Mouse (Mus musculus): ENCODE data around the gene Cir1.

Cir1 gene

DNA sequence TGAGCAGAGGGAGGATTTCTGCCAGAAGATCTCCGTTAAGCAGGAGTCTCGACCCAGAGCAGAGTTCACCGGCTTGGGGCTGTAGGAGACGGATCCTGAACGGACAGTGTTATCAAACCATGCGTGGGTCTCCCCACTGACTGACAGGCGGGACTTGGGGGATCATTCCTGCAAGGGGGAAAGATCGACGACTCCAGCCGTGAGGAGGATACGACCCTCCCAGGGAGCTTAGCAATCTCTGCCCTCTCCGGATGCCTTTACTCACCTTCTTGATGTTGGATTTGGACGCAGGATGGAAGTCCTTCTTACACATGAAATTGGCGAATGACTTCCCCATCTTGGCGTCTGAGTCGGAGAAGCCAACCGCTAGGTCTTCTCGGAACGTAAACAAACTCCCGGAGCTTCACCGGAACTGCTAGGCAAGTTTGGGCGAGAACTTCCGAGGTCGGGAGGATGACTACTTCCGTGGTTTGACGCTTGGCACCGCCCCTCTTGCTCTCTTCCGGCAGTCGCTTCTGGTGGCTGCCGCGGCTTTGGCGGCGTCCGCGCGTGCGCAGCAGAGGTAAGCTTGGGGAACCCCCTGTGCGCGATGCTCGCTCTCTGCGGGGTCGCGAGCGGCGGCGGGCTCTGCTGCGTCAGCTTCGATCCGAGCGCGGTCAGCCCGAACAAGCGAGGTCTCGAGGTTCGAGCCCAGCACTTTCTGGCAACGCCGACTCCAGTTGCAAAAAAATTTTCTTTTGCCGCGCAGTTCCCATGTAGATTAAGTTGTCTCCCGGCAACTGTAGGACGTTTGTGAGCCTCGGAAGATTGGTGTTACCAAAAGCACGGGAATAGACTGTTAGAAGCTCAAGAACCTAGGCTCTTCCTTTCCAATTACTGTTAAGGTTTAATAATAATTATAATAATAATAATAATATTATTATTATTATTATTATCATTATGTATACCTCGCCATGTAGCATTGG is at the start of gene Cir1, which contains the start of gene Scrn3:
Gene Cir1, minus strand, starts transcription at position 550 of the 965 bp plus-strand sequence.
Gene Scrn3, plus strand, starts transcription at position 450 of the 965 bp plus-strand sequence.
- DNase-seq (ENCODE audit: low spot score in 2 of 2) = peak; percentile 92

DNA sequence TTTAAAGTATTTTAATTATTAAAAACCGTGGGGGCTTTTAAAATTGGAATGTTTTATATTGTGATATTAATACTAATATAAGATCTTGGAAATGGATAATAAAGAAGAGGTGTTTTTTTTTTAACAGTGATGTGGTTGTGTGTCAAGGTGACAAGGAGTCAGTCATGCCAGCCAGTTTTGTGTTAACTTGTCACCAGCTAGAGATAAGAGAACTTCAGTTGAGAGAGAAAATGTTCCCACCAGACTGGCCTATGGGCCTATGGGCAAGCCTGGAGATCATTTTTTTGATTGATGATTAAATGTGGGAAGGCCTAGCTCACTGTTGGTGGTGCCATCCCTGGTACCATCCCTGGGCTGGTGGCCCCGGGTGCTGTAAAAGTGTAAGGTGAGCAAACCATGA is 48.0 kb upstream of the Cir1 start:
- DNase-seq (ENCODE audit: low spot score in 2 of 2) = no peak

DNA sequence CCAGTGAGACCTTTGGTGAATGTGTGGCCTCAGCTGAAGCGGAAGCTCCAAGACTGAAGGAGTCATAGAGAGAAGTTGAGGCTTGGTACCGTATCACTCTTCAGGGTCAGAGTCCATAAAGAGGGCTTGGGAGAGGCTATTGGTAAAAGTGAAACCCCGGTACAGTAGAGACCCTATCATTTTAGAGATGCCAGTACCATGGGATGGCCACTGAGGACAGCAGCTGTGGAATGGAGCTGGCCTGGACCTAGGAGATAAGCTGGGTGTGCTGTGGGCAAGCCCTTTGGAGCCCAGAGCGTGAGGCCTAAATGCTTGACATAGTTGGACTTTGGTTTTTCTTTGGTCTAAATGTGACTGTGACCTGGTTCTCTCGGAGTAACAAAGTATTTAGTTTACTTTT is 47.4 kb upstream of the Cir1 start:
- no peak for DNase-seq (ENCODE audit: low spot score in 2 of 2)

DNA sequence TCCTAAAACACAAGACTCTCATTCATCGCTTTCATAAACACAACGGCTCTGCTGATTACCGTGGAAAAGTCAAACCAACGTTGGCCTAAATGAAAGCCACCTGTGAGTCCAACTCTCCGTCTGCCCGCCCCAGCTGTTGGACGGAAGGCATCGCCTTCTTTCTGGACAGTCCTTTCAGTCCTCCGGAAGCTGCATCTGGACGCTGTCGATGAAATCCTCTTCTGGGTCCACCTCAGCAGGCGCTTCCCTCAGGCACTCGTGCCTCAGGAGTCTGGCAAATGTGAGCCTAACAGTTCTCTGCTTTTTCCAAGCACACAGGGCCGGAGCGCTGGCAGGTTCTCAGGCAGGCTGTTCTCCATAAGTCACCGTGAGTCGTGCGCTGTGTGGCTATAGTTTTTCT is 44.5 kb upstream of the Cir1 start:
- no peak for DNase-seq (ENCODE audit: low spot score in 2 of 2)

DNA sequence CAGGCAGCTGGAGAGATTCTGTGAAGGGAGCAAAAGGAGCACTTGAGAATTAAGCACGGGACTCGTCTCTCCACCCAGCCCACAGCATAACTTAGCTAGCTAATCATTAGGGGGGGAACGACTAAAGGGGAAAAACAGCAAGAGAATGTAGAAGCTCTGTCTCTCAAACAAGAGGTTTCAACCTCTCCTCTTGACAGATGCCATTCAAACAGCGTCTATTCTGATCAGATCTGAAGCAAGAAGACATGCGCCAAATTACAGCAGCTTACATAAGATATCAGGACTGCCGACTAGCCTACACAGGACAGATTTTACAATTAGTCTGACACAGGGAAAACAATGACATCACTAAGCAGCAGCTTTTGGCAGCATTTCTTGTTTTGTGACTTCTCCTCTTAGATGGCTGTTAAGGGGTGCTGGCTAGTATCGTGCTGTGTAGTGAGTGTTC is 39.5 kb upstream of the Cir1 start:
- DNase-seq (ENCODE audit: low spot score in 2 of 2) = no peak

DNA sequence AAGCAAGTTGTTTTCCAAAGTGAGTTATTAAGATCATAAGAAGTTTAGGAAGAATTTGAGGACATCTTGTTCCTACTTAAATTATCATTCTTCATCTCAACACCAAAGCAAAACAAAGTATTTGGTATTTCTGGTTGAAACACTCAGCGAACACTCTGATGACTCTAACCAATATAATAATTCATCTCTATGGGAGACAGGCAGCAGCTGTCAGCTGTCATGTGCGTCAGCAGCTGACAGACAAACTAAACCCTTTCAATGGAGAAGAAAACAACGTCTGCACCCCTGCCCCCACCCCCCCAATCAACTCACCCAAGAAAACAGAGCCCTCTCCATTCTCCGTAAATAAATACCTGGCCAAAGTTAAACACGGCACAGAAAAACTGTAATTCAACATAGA is 39.0 kb upstream of the Cir1 start:
- DNase-seq (ENCODE audit: low spot score in 2 of 2) = no peak

DNA sequence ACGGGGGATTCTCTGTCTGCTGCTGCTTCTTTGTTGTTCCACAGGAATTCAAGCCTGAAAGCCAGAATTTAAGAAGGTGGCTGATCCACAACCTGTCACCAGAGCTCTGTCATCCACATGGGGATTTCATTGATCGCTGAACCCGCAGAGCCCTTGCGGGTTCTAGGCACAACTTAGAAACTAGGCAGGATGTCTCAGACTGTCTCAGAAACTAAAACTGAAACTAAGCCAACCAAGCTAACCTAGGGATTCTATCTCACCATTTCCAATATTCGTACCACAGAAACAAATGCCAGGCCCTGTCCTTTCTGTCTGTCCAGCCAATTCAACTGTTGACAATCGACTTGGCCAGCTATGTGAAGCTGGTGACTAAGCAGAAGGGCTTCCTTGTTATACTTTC is 35.7 kb upstream of the Cir1 start:
- DNase-seq (ENCODE audit: low spot score in 2 of 2) = no peak

DNA sequence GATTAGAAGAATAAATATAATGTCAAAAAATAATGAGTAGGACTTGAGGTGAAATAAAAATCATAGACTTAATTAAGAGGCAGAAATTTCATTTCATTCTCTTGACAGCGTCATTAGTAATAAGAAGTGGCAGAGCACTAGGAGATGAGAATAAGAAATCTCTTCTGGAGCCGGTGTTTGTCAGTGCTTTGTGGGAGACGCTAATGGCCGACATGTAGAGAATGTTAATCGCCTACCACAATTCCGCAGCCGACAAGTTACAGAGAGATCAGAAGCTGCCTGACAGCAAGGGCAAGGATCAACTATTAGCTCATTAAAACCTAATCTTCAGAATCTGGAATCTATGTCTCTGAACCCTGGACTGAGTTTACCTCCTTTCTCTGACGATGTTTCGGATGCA is 35.3 kb upstream of the Cir1 start:
- DNase-seq (ENCODE audit: low spot score in 2 of 2) = no peak

DNA sequence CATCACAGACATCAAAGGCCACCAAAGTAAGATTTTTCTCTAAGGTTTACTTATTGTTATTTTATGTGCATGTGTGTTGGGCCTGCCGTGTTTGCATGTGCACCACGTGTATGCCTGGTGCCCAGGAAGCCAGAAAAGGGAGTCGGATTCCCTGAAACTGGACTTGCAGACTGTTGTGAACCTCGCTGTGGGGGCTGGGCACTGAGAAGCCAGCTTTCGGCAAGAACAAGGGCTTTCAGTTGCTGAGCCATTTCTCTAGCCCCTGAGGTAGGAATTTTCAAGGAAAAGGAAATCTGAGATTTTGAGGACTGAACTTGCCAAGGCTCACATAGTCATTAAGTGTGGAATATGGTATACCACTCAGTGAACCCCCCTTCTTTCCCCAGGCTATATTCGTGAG is 34.6 kb upstream of the Cir1 start:
- no peak for DNase-seq (ENCODE audit: low spot score in 2 of 2)

DNA sequence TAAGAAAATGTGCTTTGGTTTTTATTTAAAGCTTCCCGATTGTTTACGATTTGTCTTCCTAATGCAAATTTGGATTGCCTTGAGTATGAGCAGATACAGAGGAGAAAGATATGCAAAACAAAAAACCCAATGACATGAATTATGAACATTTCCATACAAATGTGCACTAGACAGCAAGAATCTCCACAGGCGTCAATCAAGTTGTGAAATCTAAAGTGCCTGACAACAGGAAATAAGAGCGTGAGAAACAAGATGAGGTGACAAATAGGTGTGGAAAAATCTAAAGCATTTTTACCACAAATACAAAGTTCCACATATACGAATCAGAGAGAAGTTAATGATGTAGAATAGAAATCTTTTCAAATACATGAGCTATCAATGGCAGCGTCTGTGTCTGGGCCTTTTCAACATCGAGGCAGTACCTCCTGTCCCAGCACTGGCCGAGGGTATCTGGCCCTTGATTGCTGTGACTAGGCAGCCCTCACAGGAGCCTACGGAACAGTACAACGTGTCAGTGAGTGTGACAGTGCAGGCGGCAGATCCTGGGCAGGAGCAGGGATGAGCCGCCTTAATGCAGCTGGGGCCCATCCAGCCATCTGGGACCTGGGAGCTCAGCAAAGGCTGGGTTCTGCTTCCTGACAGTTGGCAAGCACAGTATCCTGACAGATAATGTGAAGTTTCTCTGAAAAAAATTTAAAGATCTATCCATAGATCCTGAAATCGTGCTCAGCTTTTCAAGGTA is 34.0 kb upstream of the Cir1 start:
- DNase-seq (ENCODE audit: low spot score in 2 of 2) = peak; percentile 24 to 27

DNA sequence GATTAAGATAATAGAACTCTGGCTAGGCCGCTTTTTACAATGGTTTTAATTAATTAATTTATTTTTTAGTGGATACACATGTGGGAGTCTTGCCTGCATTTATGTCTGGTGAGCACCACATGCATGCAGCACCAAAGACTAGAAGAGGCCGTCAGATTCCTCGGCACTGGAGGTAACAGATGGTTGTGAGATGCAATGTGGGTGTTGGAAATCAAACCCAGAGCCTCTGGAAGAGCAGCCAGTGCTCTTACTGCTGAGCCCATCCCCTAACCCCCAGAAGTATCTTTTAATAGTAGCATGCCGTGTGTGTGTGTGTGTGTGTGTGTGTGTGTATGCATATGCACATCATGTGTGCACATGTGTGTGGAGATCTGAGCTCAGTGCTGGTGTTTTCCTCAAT is 32.7 kb upstream of the Cir1 start:
- DNase-seq (ENCODE audit: low spot score in 2 of 2) = no peak

DNA sequence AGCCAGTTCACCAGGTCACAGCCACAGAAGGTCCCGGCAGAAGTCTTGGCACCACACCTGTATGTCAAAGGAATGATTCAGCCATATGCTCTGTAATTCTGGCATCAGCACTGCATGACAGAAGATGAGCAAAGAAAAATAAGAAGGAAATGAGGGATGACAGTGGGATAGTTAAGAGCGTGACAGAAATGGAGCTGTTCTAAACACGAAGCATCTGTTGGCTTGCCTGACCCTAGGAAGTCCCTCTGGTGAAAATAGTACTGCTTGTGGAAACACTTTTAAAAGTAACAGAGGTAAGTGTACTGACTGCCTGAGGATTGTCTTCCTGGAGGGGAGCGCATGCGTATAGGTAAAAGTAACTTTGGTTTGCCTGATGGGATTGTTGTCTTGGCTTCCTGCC is 31.2 kb upstream of the Cir1 start:
- DNase-seq (ENCODE audit: low spot score in 2 of 2) = no peak

DNA sequence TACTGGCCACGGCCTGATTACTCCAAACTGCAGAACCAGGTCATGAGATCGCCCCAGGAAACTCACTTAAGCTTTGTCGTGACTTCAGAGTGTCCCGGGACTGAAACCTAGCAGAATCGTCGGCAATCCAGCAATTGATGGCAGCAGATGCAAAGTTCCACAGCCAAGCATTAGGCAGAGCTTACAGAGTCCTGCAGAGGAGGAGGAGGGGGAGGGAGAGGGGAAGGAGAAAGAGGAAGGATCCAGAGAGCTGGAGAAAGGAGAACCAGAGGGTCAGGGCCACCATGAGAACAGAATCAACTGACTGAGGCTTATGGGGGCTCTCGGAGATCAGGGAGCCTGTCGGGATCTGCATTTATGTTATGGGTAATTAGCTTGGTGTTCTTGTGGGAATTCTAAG is 25.9 kb upstream of the Cir1 start:
- DNase-seq (ENCODE audit: low spot score in 2 of 2) = no peak

DNA sequence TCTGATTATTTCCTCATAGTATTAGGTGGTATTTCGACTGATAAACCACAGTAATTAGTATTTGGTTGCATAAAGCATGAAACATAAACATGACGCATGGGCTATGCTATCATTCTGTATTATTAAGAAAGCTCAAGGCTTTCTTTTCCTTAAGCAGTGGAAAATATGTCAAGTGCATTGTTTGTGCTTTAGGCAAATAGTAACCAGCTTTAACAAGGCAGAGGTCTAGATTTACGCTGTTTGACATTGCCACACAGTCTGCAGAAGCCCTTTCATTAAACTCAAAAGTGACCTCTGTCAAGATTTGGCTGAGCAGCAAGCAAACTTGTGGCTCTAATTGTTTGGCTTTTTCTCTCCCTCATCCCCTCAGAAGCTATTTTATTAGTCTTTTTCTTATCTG is 23.4 kb upstream of the Cir1 start:
- DNase-seq (ENCODE audit: low spot score in 2 of 2) = no peak

DNA sequence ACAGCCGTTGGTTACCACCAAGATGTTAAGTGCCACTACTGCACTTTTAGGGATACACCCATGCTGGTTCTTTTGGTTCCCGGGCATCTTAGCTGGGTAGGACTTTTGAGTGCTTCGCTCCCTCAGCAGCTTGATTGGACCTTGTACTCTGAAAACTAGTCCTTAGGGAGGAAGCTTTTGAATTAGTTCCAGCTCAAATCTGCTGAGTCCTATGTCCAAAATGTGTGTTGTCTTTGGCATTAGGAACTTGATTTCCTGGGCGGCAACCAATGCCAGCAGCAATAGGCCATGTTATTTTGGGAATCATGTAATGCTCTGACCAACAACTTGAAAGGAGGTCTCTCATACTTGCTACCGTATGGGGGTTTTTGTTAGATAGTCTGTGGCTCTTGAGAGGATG is 13.4 kb upstream of the Cir1 start:
- no peak for DNase-seq (ENCODE audit: low spot score in 2 of 2)

DNA sequence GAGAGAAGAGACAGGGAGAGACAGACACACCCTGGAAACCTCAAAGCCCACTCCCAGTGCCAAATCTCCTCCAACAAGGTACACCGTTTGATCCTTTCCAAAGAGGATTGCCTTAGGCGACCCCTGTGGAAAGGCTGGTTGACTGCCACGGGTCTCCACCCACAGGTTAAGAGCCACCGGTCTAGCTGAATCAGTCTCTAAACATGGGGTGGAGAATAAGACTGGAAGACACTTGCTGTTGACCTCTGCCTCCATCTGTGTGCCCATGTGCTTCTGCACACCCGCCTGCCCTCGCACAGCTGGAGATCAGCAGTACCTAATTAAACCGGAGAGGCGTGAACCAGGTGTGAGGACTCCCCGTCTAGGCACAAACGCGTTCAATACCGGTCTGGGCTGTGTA is 10.5 kb upstream of the Cir1 start:
- DNase-seq (ENCODE audit: low spot score in 2 of 2) = no peak

DNA sequence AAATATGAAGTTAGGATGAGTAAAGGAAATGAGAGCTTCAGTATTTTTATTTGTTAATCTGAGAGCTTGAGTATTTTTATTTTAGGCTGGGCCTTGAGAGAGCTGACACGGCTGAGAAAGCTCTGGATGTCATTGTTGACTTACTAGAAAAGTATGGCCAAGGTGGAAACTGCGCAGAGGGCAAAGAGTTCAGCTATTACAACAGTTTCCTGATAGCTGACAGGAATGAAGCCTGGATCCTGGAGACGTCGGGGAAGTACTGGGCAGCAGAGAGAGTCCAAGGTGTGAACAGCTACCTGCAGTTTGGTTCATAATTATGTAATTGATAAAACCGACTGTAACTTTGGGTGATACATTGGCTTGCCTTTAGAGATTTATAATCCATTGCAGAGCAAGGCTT is 6.7 kb upstream of the Cir1 start:
- DNase-seq (ENCODE audit: low spot score in 2 of 2) = no peak

DNA sequence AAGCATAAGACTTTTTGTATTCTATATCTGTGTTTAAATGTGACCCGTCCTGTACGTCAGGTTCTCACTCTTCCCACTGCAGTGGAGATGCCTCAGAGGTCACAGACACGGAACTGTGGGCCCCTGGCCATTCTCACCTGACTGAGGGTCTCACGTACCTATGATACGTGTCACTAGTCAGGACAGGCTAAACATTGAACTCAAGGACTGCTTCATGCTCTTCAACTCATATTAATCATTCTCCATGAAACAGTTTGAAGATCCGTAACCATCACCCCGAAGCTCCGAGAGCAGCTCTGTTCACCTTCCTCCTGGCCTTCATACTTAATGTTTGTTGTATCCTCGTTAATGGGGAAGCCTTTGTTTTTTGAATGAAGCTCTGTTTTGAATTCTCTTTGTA is 4.9 kb upstream of the Cir1 start:
- no peak for DNase-seq (ENCODE audit: low spot score in 2 of 2)

DNA sequence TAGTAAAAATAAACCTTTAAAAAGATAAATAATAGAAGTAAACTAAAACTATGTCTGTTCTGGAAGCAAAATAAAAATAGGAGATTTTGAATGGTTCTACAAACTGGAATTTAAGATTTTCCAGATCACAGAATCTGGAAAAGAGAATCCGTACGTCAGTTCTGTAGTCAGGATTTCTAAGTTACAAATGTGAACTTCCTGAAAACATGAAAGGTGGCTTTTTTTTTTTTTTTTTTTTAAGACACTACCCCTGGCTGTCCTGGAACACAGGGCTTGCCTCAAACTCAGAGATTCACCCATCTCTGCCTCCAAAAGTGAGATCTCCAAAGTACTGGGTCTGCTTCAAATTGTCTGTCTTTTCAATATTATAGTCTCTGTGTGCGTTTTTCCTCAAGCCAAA is 1.8 kb upstream of the Cir1 start:
- DNase-seq (ENCODE audit: low spot score in 2 of 2) = no peak

DNA sequence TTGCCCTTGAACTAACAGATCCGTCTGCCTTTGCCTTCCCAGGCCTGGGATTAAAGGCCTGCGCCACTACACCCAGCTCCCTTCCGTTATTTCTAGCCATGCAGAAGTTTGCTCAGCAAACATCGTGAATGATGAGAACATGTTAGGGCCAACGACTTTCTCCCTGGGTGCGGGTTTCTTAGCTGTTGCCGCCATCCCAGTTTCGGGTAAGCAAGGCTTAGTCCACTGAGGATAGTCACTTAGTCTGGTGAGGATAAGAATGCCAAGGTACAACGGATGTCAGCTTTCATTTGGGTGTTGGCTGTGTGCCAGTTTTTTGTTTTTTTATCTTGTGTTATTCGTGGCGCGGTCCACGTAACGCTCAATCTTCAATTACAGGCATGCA is 608 bp upstream of the Cir1 start:
- DNase-seq (ENCODE audit: low spot score in 2 of 2) = peak in 1 of 2 experiments; percentile 16

DNA sequence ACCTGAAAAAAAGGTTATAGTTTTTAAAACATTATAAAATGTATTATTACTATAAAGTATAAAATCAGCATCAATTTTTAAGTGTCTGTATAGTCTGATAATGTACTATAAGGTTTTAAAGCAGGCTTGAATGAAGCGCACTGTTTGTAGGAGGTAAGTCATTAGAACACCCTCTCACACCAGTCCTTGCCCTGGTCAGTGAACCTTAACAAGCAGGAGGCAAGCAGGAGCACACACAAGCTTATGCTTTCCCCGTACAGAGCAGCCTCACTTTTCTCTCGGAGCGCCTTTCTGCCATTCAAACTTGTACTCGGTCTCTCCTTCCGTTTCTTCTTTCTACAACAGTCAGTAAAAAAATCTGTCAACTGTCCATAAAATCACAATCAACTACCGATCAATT is 6.5 kb downstream of the Cir1 start:
- no peak for DNase-seq (ENCODE audit: low spot score in 2 of 2)

DNA sequence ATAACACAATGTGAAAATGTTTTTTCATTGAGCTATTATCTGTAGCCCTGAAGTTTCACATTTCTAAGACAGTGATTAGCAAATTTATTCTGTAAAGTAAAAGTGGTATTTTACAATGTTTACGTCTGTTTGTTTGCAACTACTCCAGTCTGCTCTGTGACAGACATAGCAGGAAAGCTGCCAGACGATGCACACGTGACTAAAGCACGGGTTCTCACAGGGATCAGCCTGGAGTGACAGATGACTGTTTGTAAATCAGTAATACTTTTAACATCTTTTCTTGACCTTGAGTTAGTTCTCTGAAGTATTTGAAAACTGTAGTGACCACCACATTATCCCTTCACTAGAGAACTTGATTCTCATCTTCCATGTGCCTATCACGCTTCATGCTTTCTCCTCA is 8.0 kb downstream of the Cir1 start:
- DNase-seq (ENCODE audit: low spot score in 2 of 2) = no peak

DNA sequence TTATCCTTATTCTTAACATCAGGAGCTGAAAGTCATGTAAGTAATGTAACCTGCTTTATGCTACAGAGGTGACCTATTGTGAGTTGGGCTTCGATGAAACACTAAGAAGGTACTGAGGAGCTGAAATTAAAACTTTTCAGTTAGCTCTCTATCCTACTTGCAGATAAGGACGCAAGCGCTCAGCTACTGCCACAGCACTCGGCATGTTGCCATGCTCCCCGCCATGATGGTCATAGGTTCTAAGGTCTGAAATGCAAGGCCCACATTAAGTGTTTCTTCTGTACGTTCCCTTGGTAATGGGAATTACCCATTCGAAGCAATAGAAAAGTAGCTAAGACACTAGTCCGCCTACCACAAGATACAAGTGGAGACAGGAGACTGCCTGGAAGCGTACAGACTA is 9.8 kb downstream of the Cir1 start:
- DNase-seq (ENCODE audit: low spot score in 2 of 2) = no peak

Data from frontal cortex, postnatal 10 days (tissue).